Mouse (Mus musculus) thymus, adult 2 months (tissue): Measurements from ENCODE around the gene Ndst2.

Source experiments
- CTCF ChIP-seq: fragments of 200-500 bp; IDR thresholded peaks from 2 replicates; pipeline ENCODE4 v1.5.1; 2012; ENCODE audit warnings: mild to moderate bottlenecking, control low read depth, low read length, moderate library complexity, borderline replicate concordance; ENCODE audit not compliant: control insufficient read depth, poor library complexity, insufficient read depth; ENCODE audit errors: extremely low read depth
- POLR2A ChIP-seq: fragments of 200-500 bp; IDR thresholded peaks from 2 replicates; pipeline ENCODE4 v1.6.1; 2012; ENCODE audit warnings: mild to moderate bottlenecking, low read length, control low read depth, moderate library complexity; ENCODE audit not compliant: control insufficient read depth, poor library complexity, insufficient read depth; ENCODE audit errors: extremely low read depth

DNA sequence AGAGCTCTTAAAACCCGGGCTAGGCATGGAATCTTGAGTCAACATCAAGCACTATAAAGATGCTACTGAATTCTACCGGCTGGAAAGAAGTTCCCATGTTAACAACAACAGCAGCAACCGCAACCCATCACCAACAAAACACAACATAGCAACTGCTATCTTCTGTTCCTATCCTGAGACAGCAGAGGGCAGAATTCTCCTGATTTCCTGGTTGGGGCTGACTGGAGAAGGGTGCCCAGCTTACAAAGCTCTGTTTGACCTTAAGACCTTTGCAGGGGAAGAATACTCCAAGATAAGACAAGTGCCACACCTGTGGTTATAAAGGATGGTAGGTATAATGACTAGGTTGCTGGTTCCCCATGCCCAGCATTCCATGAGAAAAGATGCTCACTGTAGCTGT lies 12.6 kb upstream of the Ndst2 start:
- TF ChIP-seq POLR2A (no peak), CTCF (no peak)
